Mouse (Mus musculus): ENCODE measurements around the gene Mlec. TPM values are rescaled to one million over a fixed set of nuclear protein-coding genes. Genes with fewer than 3 reads are reported as not detected.
"Not testable (repeated sequence)": the region's sequence is repeated elsewhere in the genome, so short reads cannot be mapped to it uniquely, and the experiment has no call there.

The Mlec gene
- total and polyA plus RNA-seq, 2 experiments from 2014 or later, result 15.7 to 58.6 TPM

DNA sequence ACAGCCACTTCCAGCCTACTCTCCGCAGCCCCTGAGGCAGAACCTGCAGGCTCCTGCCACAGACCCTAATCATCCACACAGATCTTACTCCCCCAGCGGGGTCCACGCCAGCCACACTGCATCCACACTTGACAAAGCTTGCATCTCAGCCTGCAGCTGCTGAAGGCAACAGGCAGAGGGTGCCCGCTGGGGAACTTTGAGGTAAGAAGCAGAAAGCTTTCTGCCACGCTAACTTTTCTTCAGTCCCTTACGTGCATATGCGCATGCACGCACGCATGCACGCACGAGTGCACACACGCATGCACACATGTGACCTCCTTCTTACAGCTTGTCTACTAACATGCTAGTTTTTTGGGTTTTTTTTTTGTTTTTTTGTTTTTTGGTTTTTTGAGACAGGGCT, 44.7 kb downstream of the Mlec start:
- no peaks in the 10 kb centered on the region for H3K4me1 ChIP-seq (ENCODE audit: insufficient read depth)
- H3K4me3 ChIP-seq (ENCODE audit: low read depth, low read length), result no peak overlapping the region
- WGBS, result 95% methylated on average over 12 of the region's 12 CpGs
- no peak overlapping the region for H3K9ac ChIP-seq
- H3K27me3 ChIP-seq (ENCODE audit: insufficient read depth, low read length), result no peaks in the 10 kb centered on the region
- H3K4me2 ChIP-seq (ENCODE audit: low read depth), result no peak overlapping the region
- ATAC-seq, result no peak
- TF ChIP-seq CTCF (IDR thresholded peaks at IDR 0.05; ENCODE audit: low read depth), result no peak
- no peak for DNase-seq
- H3K27ac ChIP-seq (ENCODE audit: low read depth, low read length), result no peak overlapping the region
- peaks cover 8% of the 10 kb centered on the region; the same call in 1 of the 2 replicates for H3K36me3 ChIP-seq (ENCODE audit: insufficient read depth)
- no peaks in the 10 kb centered on the region for H3K9me3 ChIP-seq (ENCODE audit: low read length)

DNA sequence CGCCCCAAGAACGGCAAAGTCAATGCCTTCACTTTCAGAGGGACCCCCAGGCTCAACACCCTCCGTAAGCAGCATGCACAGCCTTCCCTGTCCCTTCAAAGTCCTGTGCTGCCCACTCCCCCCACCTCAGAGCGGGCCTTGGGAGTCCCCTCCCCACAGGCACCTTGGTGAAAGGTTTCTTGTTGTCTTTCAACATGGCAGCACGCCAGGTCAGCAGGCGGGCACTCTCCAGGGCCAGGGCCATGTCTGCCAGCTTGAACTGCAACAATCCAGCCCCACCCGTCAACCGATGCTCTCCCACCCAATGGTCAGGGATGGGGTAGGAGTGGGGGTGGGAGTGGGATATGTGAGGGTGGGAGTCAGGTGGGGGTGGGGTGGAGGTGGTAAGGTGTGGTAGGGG, 46.8 kb downstream of the Mlec start:
- Histone ChIP-seq H3K36me3 (ENCODE audit: insufficient read depth) (0 out of 2 replicates have a peak, but pooled peaks cover 6% of the 10 kb centered on the region), H3K27me3 (ENCODE audit: insufficient read depth, low read length) (no peaks in the 10 kb centered on the region), H3K9me3 (ENCODE audit: low read length) (no peaks in the 10 kb centered on the region), H3K4me3 (ENCODE audit: low read depth, low read length) (no peak overlapping the region), H3K4me2 (ENCODE audit: low read depth) (no peak overlapping the region), H3K9ac (no peak overlapping the region), H3K4me1 (ENCODE audit: insufficient read depth) (no peaks in the 10 kb centered on the region), H3K27ac (ENCODE audit: low read depth, low read length) (no peak overlapping the region)
- no peak for DNase-seq
- TF ChIP-seq CTCF (IDR thresholded peaks at IDR 0.05; ENCODE audit: low read depth), result no peak
- no peak for ATAC-seq
- WGBS, result 79% methylated on average over 8 of the region's 8 CpGs

GRCm38 (mm10) chr5:115103253-115103652, 54.7 kb downstream of the Mlec start:
- H3K9ac ChIP-seq; H3K27ac ChIP-seq (ENCODE audit: low read depth, low read length); H3K9me3 ChIP-seq (ENCODE audit: low read length); ATAC-seq; H3K27me3 ChIP-seq (ENCODE audit: insufficient read depth, low read length); DNase-seq; H3K4me2 ChIP-seq (ENCODE audit: low read depth); H3K4me1 ChIP-seq (ENCODE audit: insufficient read depth); H3K4me3 ChIP-seq (ENCODE audit: low read depth, low read length): not testable (repeated sequence)
- 98% methylated on average over 23 of the region's 23 CpGs for WGBS
- peaks cover 15% of the 10 kb centered on the region for H3K36me3 ChIP-seq (ENCODE audit: insufficient read depth)

DNA sequence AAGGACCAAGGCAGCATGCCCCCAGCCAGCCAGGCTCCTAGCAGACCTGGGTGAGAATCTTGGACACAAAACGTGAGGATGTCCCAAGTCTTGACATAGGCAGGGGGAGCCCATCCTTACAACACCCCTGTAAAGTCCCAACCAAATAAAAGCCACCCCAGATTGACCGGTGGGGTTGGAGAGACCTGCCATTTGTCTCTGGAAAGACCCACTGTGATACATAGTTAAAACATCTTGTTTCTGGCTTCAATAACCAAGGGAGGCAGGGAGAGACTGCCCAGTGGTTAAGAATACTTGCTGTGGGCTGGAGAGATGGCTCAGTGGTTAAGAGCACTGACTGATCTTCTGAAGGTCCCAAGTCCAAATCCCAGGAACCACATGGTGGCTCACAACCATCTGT, 55.7 kb downstream of the Mlec start:
- no peak for TF ChIP-seq CTCF (IDR thresholded peaks at IDR 0.05; ENCODE audit: low read depth)
- Histone ChIP-seq H3K9me3 (ENCODE audit: low read length) (no peaks in the 10 kb centered on the region), H3K27me3 (ENCODE audit: insufficient read depth, low read length) (no peaks in the 10 kb centered on the region), H3K27ac (ENCODE audit: low read depth, low read length) (no peak overlapping the region), H3K9ac (no peak overlapping the region), H3K4me1 (ENCODE audit: insufficient read depth) (no peaks in the 10 kb centered on the region), H3K4me3 (ENCODE audit: low read depth, low read length) (no peak overlapping the region), H3K36me3 (ENCODE audit: insufficient read depth) (peaks cover 23% of the 10 kb centered on the region), H3K4me2 (ENCODE audit: low read depth) (no peak overlapping the region)
- ATAC-seq (no peak), DNase-seq (no peak)
- WGBS, result 87% methylated on average over 2 of the region's 2 CpGs

DNA sequence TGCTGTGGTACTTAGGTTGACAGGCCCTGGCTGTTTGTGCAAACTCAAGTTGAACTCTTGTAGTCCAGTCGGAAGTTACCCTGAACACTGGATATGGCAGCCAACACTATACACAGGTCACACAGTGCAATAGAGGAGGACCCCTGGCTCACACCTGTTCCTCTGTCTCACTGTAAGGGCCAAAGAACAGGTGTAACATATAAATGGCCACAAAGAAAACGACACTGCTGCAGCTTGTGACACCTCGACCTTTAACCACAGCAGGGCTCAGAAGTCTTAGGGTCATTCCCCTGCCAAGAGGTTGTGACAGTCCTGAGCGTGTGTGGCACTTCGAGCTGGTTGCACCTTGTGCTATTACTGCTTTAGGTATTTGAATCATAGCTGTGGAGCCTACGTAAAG, 57.5 kb downstream of the Mlec start:
- no peak overlapping the region for H3K4me2 ChIP-seq (ENCODE audit: low read depth)
- TF ChIP-seq CTCF (IDR thresholded peaks at IDR 0.05; ENCODE audit: low read depth), result no peak
- H3K36me3 ChIP-seq (ENCODE audit: insufficient read depth), result peaks cover 41% of the 10 kb centered on the region
- H3K27me3 ChIP-seq (ENCODE audit: insufficient read depth, low read length), result no peaks in the 10 kb centered on the region
- H3K9ac ChIP-seq, result no peak overlapping the region
- no peak overlapping the region for H3K4me3 ChIP-seq (ENCODE audit: low read depth, low read length)
- ATAC-seq, result no peak
- H3K9me3 ChIP-seq (ENCODE audit: low read length), result no peaks in the 10 kb centered on the region
- 91% methylated on average over 6 of the region's 6 CpGs for WGBS
- H3K4me1 ChIP-seq (ENCODE audit: insufficient read depth), result no peaks in the 10 kb centered on the region
- no peak overlapping the region for H3K27ac ChIP-seq (ENCODE audit: low read depth, low read length)
- DNase-seq, result no peak

- TF ChIP-seq CTCF (IDR thresholded peaks at IDR 0.05; ENCODE audit: low read depth), result no peak
- Histone ChIP-seq H3K4me2 (ENCODE audit: low read depth) (no peak overlapping the region), H3K9me3 (ENCODE audit: low read length) (no peaks in the 10 kb centered on the region), H3K4me3 (ENCODE audit: low read depth, low read length) (no peak overlapping the region), H3K27ac (ENCODE audit: low read depth, low read length) (no peak overlapping the region), H3K4me1 (ENCODE audit: insufficient read depth) (no peaks in the 10 kb centered on the region), H3K36me3 (ENCODE audit: insufficient read depth) (peaks cover 46% of the 10 kb centered on the region), H3K9ac (no peak overlapping the region), H3K27me3 (ENCODE audit: insufficient read depth, low read length) (no peaks in the 10 kb centered on the region)
- ATAC-seq (no peak), DNase-seq (no peak)
- WGBS, result 88% methylated on average over 9 of the region's 9 CpGs
These were observed 58.0 kb downstream of the Mlec start for GRCm38 (mm10) chr5:115099991-115100390.

DNA sequence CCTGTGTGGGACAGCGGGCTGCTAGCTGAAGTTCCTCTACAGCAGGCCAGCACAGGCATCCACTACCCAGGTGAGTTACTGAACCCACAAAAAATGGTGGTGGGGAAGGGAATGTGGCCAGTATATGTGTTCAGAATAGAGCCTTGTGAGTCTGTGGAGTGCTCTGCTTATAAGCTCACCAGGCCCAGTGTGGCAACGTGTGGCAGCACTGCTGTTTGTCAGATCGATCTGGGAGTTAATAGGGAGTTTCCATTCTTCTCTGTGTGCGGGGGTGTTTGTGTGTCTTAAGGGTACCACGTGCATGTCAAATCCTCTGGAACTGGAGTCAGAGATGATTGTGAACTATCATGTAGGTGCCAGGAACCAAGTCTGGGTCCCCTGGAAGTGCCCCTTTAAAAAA, 58.4 kb downstream of the Mlec start:
- ATAC-seq (no peak), DNase-seq (no peak)
- 83% methylated on average over 5 of the region's 5 CpGs for WGBS
- H3K4me1 ChIP-seq (ENCODE audit: insufficient read depth), result no peaks in the 10 kb centered on the region
- H3K9ac ChIP-seq, result no peak overlapping the region
- H3K4me2 ChIP-seq (ENCODE audit: low read depth), result no peak overlapping the region
- peaks cover 50% of the 10 kb centered on the region for H3K36me3 ChIP-seq (ENCODE audit: insufficient read depth)
- no peaks in the 10 kb centered on the region for H3K9me3 ChIP-seq (ENCODE audit: low read length)
- no peak for TF ChIP-seq CTCF (IDR thresholded peaks at IDR 0.05; ENCODE audit: low read depth)
- no peak overlapping the region for H3K27ac ChIP-seq (ENCODE audit: low read depth, low read length)
- H3K4me3 ChIP-seq (ENCODE audit: low read depth, low read length), result no peak overlapping the region
- H3K27me3 ChIP-seq (ENCODE audit: insufficient read depth, low read length), result no peaks in the 10 kb centered on the region

- no peak within 1 kb of the TSS for H3K27ac ChIP-seq (ENCODE audit: low read depth, low read length)
- H3K4me2 ChIP-seq (ENCODE audit: low read depth), result no peak within 1 kb of the TSS
- H3K9me3 ChIP-seq (ENCODE audit: low read length), result no peaks in the 10 kb centered on the region
- no peaks in the 10 kb centered on the region for H3K4me1 ChIP-seq (ENCODE audit: insufficient read depth)
- TF ChIP-seq CTCF (IDR thresholded peaks at IDR 0.05; ENCODE audit: low read depth), result no peak
- H3K9ac ChIP-seq, result no peak within 1 kb of the TSS
- ATAC-seq (no peak), DNase-seq (no peak)
- no peaks in the 10 kb centered on the region for H3K27me3 ChIP-seq (ENCODE audit: insufficient read depth, low read length)
- no peak within 1 kb of the TSS for H3K4me3 ChIP-seq (ENCODE audit: low read depth, low read length)
- H3K36me3 ChIP-seq (ENCODE audit: insufficient read depth), result peaks cover 53% of the 10 kb centered on the region
- WGBS, result 95% methylated on average over 8 of the region's 8 CpGs
These were observed 59.8 kb downstream of the Mlec start, which contains the start of gene Gm10401 for GRCm38 (mm10) chr5:115098195-115098594. Gm10401 (minus strand) TSS chr5:115098295.

Other genes with a start within 250 kb of the Mlec start
- 0.54 and 1.7 TPM in 2 replicates for gene Oasl1, start 234.9 kb downstream of the Mlec start, total RNA-seq (2014; rRNA removed)
- gene Oasl1, start 234.9 kb downstream of the Mlec start, polyA plus RNA-seq (2015; fragmentation: Nextera tagmentation; extraction: Ambion mirVana), result 0.38 and 0.73 TPM in 2 replicates
- gene 2210016L21Rik, start 216.0 kb downstream of the Mlec start, total RNA-seq (2014; rRNA removed), result 81.0 and 86.0 TPM in 2 replicates
- gene 2210016L21Rik, start 216.0 kb downstream of the Mlec start, polyA plus RNA-seq (2015; fragmentation: Nextera tagmentation; extraction: Ambion mirVana), result 167 and 170 TPM in 2 replicates
- gene Hnf1a, start 187.1 kb downstream of the Mlec start, total RNA-seq (2014; rRNA removed), result not detected in 2 replicates
- gene Hnf1a, start 187.1 kb downstream of the Mlec start, polyA plus RNA-seq (2015; fragmentation: Nextera tagmentation; extraction: Ambion mirVana), result not detected in 2 replicates
- 79.1 and 114 TPM in 2 replicates for gene Sppl3, start 147.0 kb downstream of the Mlec start, total RNA-seq (2014; rRNA removed)
- gene Sppl3, start 147.0 kb downstream of the Mlec start, polyA plus RNA-seq (2015; fragmentation: Nextera tagmentation; extraction: Ambion mirVana), result 36.0 and 43.5 TPM in 2 replicates
- gene Gm10401, start 59.9 kb downstream of the Mlec start, total RNA-seq (2014; rRNA removed), result not detected in 2 replicates
- gene Gm10401, start 59.9 kb downstream of the Mlec start, polyA plus RNA-seq (2015; fragmentation: Nextera tagmentation; extraction: Ambion mirVana), result 32.5 and 44.0 TPM in 2 replicates
- 11.8 and 13.9 TPM in 2 replicates for gene Acads, start 38.8 kb downstream of the Mlec start, total RNA-seq (2014; rRNA removed)
- gene Acads, start 38.8 kb downstream of the Mlec start, polyA plus RNA-seq (2015; fragmentation: Nextera tagmentation; extraction: Ambion mirVana), result 12.1 and 12.5 TPM in 2 replicates
- 24.7 and 27.2 TPM in 2 replicates for gene Unc119b, start 23.2 kb downstream of the Mlec start, total RNA-seq (2014; rRNA removed)
- 17.4 and 20.3 TPM in 2 replicates for gene Unc119b, start 23.2 kb downstream of the Mlec start, polyA plus RNA-seq (2015; fragmentation: Nextera tagmentation; extraction: Ambion mirVana)
- gene Cabp1, start 36.2 kb upstream of the Mlec start, total RNA-seq (2014; rRNA removed), result 28.1 and 31.5 TPM in 2 replicates
- 12.6 and 19.4 TPM in 2 replicates for gene Cabp1, start 36.2 kb upstream of the Mlec start, polyA plus RNA-seq (2015; fragmentation: Nextera tagmentation; extraction: Ambion mirVana)
- 32.8 and 40.8 TPM in 2 replicates for gene Pop5, start 77.7 kb upstream of the Mlec start, total RNA-seq (2014; rRNA removed)
- gene Pop5, start 77.7 kb upstream of the Mlec start, polyA plus RNA-seq (2015; fragmentation: Nextera tagmentation; extraction: Ambion mirVana), result 85.9 and 96.6 TPM in 2 replicates
- 91.4 and 106 TPM in 2 replicates for gene Rnf10, start 114.7 kb upstream of the Mlec start, total RNA-seq (2014; rRNA removed)
- 150 and 169 TPM in 2 replicates for gene Rnf10, start 114.7 kb upstream of the Mlec start, polyA plus RNA-seq (2015; fragmentation: Nextera tagmentation; extraction: Ambion mirVana)
- 35.9 and 41.7 TPM in 2 replicates for gene Coq5, start 121.5 kb upstream of the Mlec start, total RNA-seq (2014; rRNA removed)
- gene Coq5, start 121.5 kb upstream of the Mlec start, polyA plus RNA-seq (2015; fragmentation: Nextera tagmentation; extraction: Ambion mirVana), result 40.7 and 45.2 TPM in 2 replicates
- gene Dynll1, start 142.8 kb upstream of the Mlec start, total RNA-seq (2014; rRNA removed), result 259 and 351 TPM in 2 replicates
- gene Dynll1, start 142.8 kb upstream of the Mlec start, polyA plus RNA-seq (2015; fragmentation: Nextera tagmentation; extraction: Ambion mirVana), result 1,192 and 1,422 TPM in 2 replicates
- 43.7 and 49.9 TPM in 2 replicates for gene Srsf9, start 169.0 kb upstream of the Mlec start, total RNA-seq (2014; rRNA removed)
- gene Srsf9, start 169.0 kb upstream of the Mlec start, polyA plus RNA-seq (2015; fragmentation: Nextera tagmentation; extraction: Ambion mirVana), result 112 and 117 TPM in 2 replicates
- gene Gatc, start 183.0 kb upstream of the Mlec start, total RNA-seq (2014; rRNA removed), result 21.8 and 25.5 TPM in 2 replicates
- 34.8 and 40.2 TPM in 2 replicates for gene Gatc, start 183.0 kb upstream of the Mlec start, polyA plus RNA-seq (2015; fragmentation: Nextera tagmentation; extraction: Ambion mirVana)
- gene Triap1, start 183.0 kb upstream of the Mlec start, total RNA-seq (2014; rRNA removed), result 17.3 and 22.8 TPM in 2 replicates
- gene Triap1, start 183.0 kb upstream of the Mlec start, polyA plus RNA-seq (2015; fragmentation: Nextera tagmentation; extraction: Ambion mirVana), result 60.5 and 68.0 TPM in 2 replicates
- 628 and 701 TPM in 2 replicates for gene Cox6a1, start 190.8 kb upstream of the Mlec start, total RNA-seq (2014; rRNA removed)
- gene Cox6a1, start 190.8 kb upstream of the Mlec start, polyA plus RNA-seq (2015; fragmentation: Nextera tagmentation; extraction: Ambion mirVana), result 1,510 and 1,858 TPM in 2 replicates

Data from forebrain, postnatal 0 days (tissue).